Mouse (Mus musculus): ENCODE measurements around the gene Hook2.

The Hook2 gene

GRCm38 (mm10) chr8:84987388-84987787, 3.0 kb upstream of the Hook2 start:
- no peak for DNase-seq (ENCODE audit: low spot score in 2 of 2)

GRCm38 (mm10) chr8:84987903-84988302, 2.5 kb upstream of the Hook2 start:
- no peak for DNase-seq (ENCODE audit: low spot score in 2 of 2)

GRCm38 (mm10) chr8:84989311-84989731, 1.1 kb upstream of the Hook2 start:
- DNase-seq (ENCODE audit: low spot score in 2 of 2): peak; percentile 58 to 71

- DNase-seq (ENCODE audit: low spot score in 2 of 2): peak; percentile 89 to 95
Measured at GRCm38 (mm10) chr8:84989810-84990209, 593 bp upstream of the Hook2 start.

- peak; percentile 63 to 74 for DNase-seq (ENCODE audit: low spot score in 2 of 2)
Measured at GRCm38 (mm10) chr8:84990836-84991235, 433 bp downstream of the Hook2 start.

- no peak for DNase-seq (ENCODE audit: low spot score in 2 of 2)
Measured at GRCm38 (mm10) chr8:84994375-84994774, 4.0 kb downstream of the Hook2 start.

GRCm38 (mm10) chr8:84995680-84996079, 5.3 kb downstream of the Hook2 start:
- DNase-seq (ENCODE audit: low spot score in 2 of 2): no peak

GRCm38 (mm10) chr8:84996978-84997377, 6.6 kb downstream of the Hook2 start:
- DNase-seq (ENCODE audit: low spot score in 2 of 2): no peak

GRCm38 (mm10) chr8:84997649-84998295, 7.4 kb downstream of the Hook2 start:
- peak; percentile 71 to 93 for DNase-seq (ENCODE audit: low spot score in 2 of 2)

GRCm38 (mm10) chr8:85007686-85008085, 17.3 kb downstream of the Hook2 start:
- DNase-seq (ENCODE audit: low spot score in 2 of 2): peak in 1 of 2 experiments; percentile 32

GRCm38 (mm10) chr8:85011242-85011641, 20.8 kb downstream of the Hook2 start:
- DNase-seq (ENCODE audit: low spot score in 2 of 2): no peak

- peak in 1 of 2 experiments; percentile 45 for DNase-seq (ENCODE audit: low spot score in 2 of 2)
Measured at GRCm38 (mm10) chr8:85013230-85013840, 22.9 kb downstream of the Hook2 start.

GRCm38 (mm10) chr8:85014431-85014830, 24.0 kb downstream of the Hook2 start, which contains the start of gene Best2:
TSS of gene Best2 (minus strand) at chr8:85014531.
- DNase-seq (ENCODE audit: low spot score in 2 of 2): no peak

- peak in 1 of 2 experiments; percentile 41 for DNase-seq (ENCODE audit: low spot score in 2 of 2)
Measured at GRCm38 (mm10) chr8:85016724-85017123, 26.3 kb downstream of the Hook2 start.

GRCm38 (mm10) chr8:85017209-85017608, 26.8 kb downstream of the Hook2 start:
- no peak for DNase-seq (ENCODE audit: low spot score in 2 of 2)

GRCm38 (mm10) chr8:85021514-85022055, 31.2 kb downstream of the Hook2 start:
- no peak for DNase-seq (ENCODE audit: low spot score in 2 of 2)

- DNase-seq (ENCODE audit: low spot score in 2 of 2): no peak
Measured at GRCm38 (mm10) chr8:85023846-85024245, 33.4 kb downstream of the Hook2 start.

GRCm38 (mm10) chr8:85025098-85025932, 34.9 kb downstream of the Hook2 start, which contains the start of gene Asna1:
TSS of gene Asna1 (minus strand) at chr8:85025281.
- peak; percentile 65 to 76 for DNase-seq (ENCODE audit: low spot score in 2 of 2)

GRCm38 (mm10) chr8:85026670-85027515, 36.5 kb downstream of the Hook2 start, which contains the start of gene Trir:
TSS of gene Trir (plus strand) at chr8:85026823.
- peak; percentile 94 to 97 for DNase-seq (ENCODE audit: low spot score in 2 of 2)

GRCm38 (mm10) chr8:85027516-85027855, 37.1 kb downstream of the Hook2 start:
- no peak for DNase-seq (ENCODE audit: low spot score in 2 of 2)

- no peak for DNase-seq (ENCODE audit: low spot score in 2 of 2)
Measured at GRCm38 (mm10) chr8:85027922-85028321, 37.5 kb downstream of the Hook2 start.

All from urinary bladder, postnatal 4 days (tissue).